Mouse (Mus musculus): ENCODE data around the gene Gm12216. TPM values are rescaled to one million over a fixed set of nuclear protein-coding genes. Genes with fewer than 3 reads are reported as not detected.

Gene Gm12216
- total RNA-seq, 2 experiments from 2014 or later = not detected

GRCm38 (mm10) chr11:53798041-53798711 lies 60.9 kb downstream of the Gm12216 start:
- ATAC-seq (replicated peaks; ENCODE audit: low FRiP score, poor library complexity, severe bottlenecking) = no peak

GRCm38 (mm10) chr11:53797386-53797920 lies 61.6 kb downstream of the Gm12216 start:
- ATAC-seq (replicated peaks; ENCODE audit: low FRiP score, poor library complexity, severe bottlenecking) = no peak

- no peak for ATAC-seq (replicated peaks; ENCODE audit: low FRiP score, poor library complexity, severe bottlenecking)
Observed at GRCm38 (mm10) chr11:53796409-53797151, 62.5 kb downstream of the Gm12216 start.

- no peak for ATAC-seq (replicated peaks; ENCODE audit: low FRiP score, poor library complexity, severe bottlenecking)
Observed at GRCm38 (mm10) chr11:53795813-53796212, 63.2 kb downstream of the Gm12216 start.

- ATAC-seq (replicated peaks; ENCODE audit: low FRiP score, poor library complexity, severe bottlenecking) = no peak
Observed at GRCm38 (mm10) chr11:53794671-53795557, 64.1 kb downstream of the Gm12216 start.

GRCm38 (mm10) chr11:53794015-53794414 lies 65.0 kb downstream of the Gm12216 start:
- ATAC-seq (replicated peaks; ENCODE audit: low FRiP score, poor library complexity, severe bottlenecking) = no peak

- ATAC-seq (replicated peaks; ENCODE audit: low FRiP score, poor library complexity, severe bottlenecking) = no peak
Observed at GRCm38 (mm10) chr11:53792986-53793385, 66.1 kb downstream of the Gm12216 start.

GRCm38 (mm10) chr11:53789277-53789676 lies 69.8 kb downstream of the Gm12216 start:
- no peak for ATAC-seq (replicated peaks; ENCODE audit: low FRiP score, poor library complexity, severe bottlenecking)

GRCm38 (mm10) chr11:53788196-53788595 lies 70.9 kb downstream of the Gm12216 start:
- no peak for ATAC-seq (replicated peaks; ENCODE audit: low FRiP score, poor library complexity, severe bottlenecking)

- ATAC-seq (replicated peaks; ENCODE audit: low FRiP score, poor library complexity, severe bottlenecking) = no peak
Observed at GRCm38 (mm10) chr11:53786058-53787031, 72.7 kb downstream of the Gm12216 start.

- ATAC-seq (replicated peaks; ENCODE audit: low FRiP score, poor library complexity, severe bottlenecking) = no peak
Observed at GRCm38 (mm10) chr11:53785311-53785936, 73.6 kb downstream of the Gm12216 start.

GRCm38 (mm10) chr11:53783288-53783687 lies 75.8 kb downstream of the Gm12216 start:
- ATAC-seq (replicated peaks; ENCODE audit: low FRiP score, poor library complexity, severe bottlenecking) = no peak

GRCm38 (mm10) chr11:53781964-53782363 lies 77.1 kb downstream of the Gm12216 start:
- no peak for ATAC-seq (replicated peaks; ENCODE audit: low FRiP score, poor library complexity, severe bottlenecking)

GRCm38 (mm10) chr11:53781201-53781775 lies 77.8 kb downstream of the Gm12216 start:
- ATAC-seq (replicated peaks; ENCODE audit: low FRiP score, poor library complexity, severe bottlenecking) = no peak

GRCm38 (mm10) chr11:53780262-53780661 lies 78.8 kb downstream of the Gm12216 start:
- ATAC-seq (replicated peaks; ENCODE audit: low FRiP score, poor library complexity, severe bottlenecking) = no peak

GRCm38 (mm10) chr11:53779808-53780207 lies 79.2 kb downstream of the Gm12216 start:
- ATAC-seq (replicated peaks; ENCODE audit: low FRiP score, poor library complexity, severe bottlenecking) = no peak

GRCm38 (mm10) chr11:53778455-53778854 lies 80.6 kb downstream of the Gm12216 start:
- no peak for ATAC-seq (replicated peaks; ENCODE audit: low FRiP score, poor library complexity, severe bottlenecking)

GRCm38 (mm10) chr11:53777736-53778135 lies 81.3 kb downstream of the Gm12216 start:
- ATAC-seq (replicated peaks; ENCODE audit: low FRiP score, poor library complexity, severe bottlenecking) = no peak

Measured in erythroid progenitor cell, adult 5-6 weeks (primary cell).